Mouse (Mus musculus) CD4-positive helper T cell, adult 2 months (primary cell): ENCODE measurements around the gene Trim46.

Experiments
- DNase-seq: peaks from one replicate; pipeline ENCODE4 v3.0.0-alpha.2; 2012; ENCODE audit warnings: low read depth, missing footprints, low spot score

Gene Trim46

GRCm38 (mm10) chr3:89271760-89272159 is 25.7 kb upstream of the Trim46 start:
- no peak for DNase-seq

- DNase-seq, result no peak
These were observed 24.8 kb upstream of the Trim46 start for GRCm38 (mm10) chr3:89270891-89271290.

- peak; percentile 81 for DNase-seq
These were observed 24.1 kb upstream of the Trim46 start, which contains the start of gene Slc50a1 for GRCm38 (mm10) chr3:89270051-89270755. Gene Slc50a1, minus strand, starts transcription at chr3:89270570.

GRCm38 (mm10) chr3:89268916-89269315 is 22.8 kb upstream of the Trim46 start:
- DNase-seq, result no peak

- DNase-seq, result peak; percentile 86
These were observed 20.4 kb upstream of the Trim46 start for GRCm38 (mm10) chr3:89266439-89266893.

- DNase-seq, result no peak
These were observed 16.3 kb upstream of the Trim46 start for GRCm38 (mm10) chr3:89262417-89262816.

GRCm38 (mm10) chr3:89260211-89260610 is 14.1 kb upstream of the Trim46 start:
- no peak for DNase-seq

GRCm38 (mm10) chr3:89259076-89259475 is 13.0 kb upstream of the Trim46 start, which contains the start of gene Dpm3:
Gene Dpm3, plus strand, starts transcription at chr3:89259358.
- no peak for DNase-seq

- no peak for DNase-seq
These were observed 10.1 kb upstream of the Trim46 start for GRCm38 (mm10) chr3:89256177-89256576.

- DNase-seq, result no peak
These were observed 8.9 kb upstream of the Trim46 start for GRCm38 (mm10) chr3:89254994-89255393.

GRCm38 (mm10) chr3:89251365-89251895 is 5.3 kb upstream of the Trim46 start:
- DNase-seq, result peak; percentile 65

- peak; percentile 74 for DNase-seq
These were observed 4.4 kb upstream of the Trim46 start for GRCm38 (mm10) chr3:89250435-89251040.

- DNase-seq, result no peak
These were observed 1.4 kb upstream of the Trim46 start for GRCm38 (mm10) chr3:89247466-89247865.

GRCm38 (mm10) chr3:89245688-89246171 is 379 bp downstream of the Trim46 start, which contains the start of gene Krtcap2:
Gene Krtcap2, plus strand, starts transcription at chr3:89245966.
- peak; percentile 76 for DNase-seq

GRCm38 (mm10) chr3:89244982-89245687 is 974 bp downstream of the Trim46 start:
- DNase-seq, result peak; percentile 72

- DNase-seq, result peak; percentile 54
These were observed 1.7 kb downstream of the Trim46 start for GRCm38 (mm10) chr3:89244158-89244981.

GRCm38 (mm10) chr3:89243609-89244008 is 2.5 kb downstream of the Trim46 start:
- DNase-seq, result peak; percentile 74

- peak; percentile 50 for DNase-seq
These were observed 3.7 kb downstream of the Trim46 start for GRCm38 (mm10) chr3:89242331-89242895.

- no peak for DNase-seq
These were observed 7.6 kb downstream of the Trim46 start for GRCm38 (mm10) chr3:89238494-89238893.

- no peak for DNase-seq
These were observed 8.4 kb downstream of the Trim46 start for GRCm38 (mm10) chr3:89237682-89238081.

GRCm38 (mm10) chr3:89236516-89236915 is 9.6 kb downstream of the Trim46 start:
- DNase-seq, result no peak
